Mouse (Mus musculus) limb, embryonic 11.5 days (tissue): Measurements from ENCODE around the gene 9930111J21Rik2. TPM values are rescaled to one million over a fixed set of nuclear protein-coding genes. Genes with fewer than 3 reads are reported as not detected.
"Not testable (repeated sequence)": the region's sequence is repeated elsewhere in the genome, so short reads cannot be mapped to it uniquely, and the experiment has no call there.

Experiments
- ATAC-seq: fragments of 200-750 bp; cut with Nextera tagmentation; 2 replicates; pipeline ENCODE4 v1.8.0; 2017; ENCODE audit warnings: low read depth; ENCODE audit not compliant: insufficient number of reproducible peaks, low FRiP score, low TSS enrichment
- DNase-seq: peaks from one replicate; pipeline ENCODE4 v3.0.0-alpha.2; 2015; ENCODE audit warnings: low spot score
- H3K27ac ChIP-seq: fragments of 300-500 bp; sonication (generic); replicated peaks from 2 replicates; pipeline ENCODE4 v1.5.1; 2014; ENCODE audit warnings: low read depth, mild to moderate bottlenecking, low read length
- H3K27me3 ChIP-seq: fragments of 300-500 bp; sonication (generic); 2 replicates; pipeline ENCODE4 v1.6.1; 2014; ENCODE audit warnings: mild to moderate bottlenecking, low read length, mixed read lengths; ENCODE audit not compliant: control insufficient read depth, insufficient read depth
- H3K36me3 ChIP-seq: fragments of 300-500 bp; sonication (generic); 2 replicates; pipeline ENCODE4 v1.6.1; 2014; ENCODE audit warnings: mild to moderate bottlenecking, low read length, moderate library complexity, mixed read lengths; ENCODE audit not compliant: control insufficient read depth, insufficient read depth
- H3K4me1 ChIP-seq: fragments of 300-500 bp; sonication (generic); 2 replicates; pipeline ENCODE4 v1.6.1; 2014; ENCODE audit warnings: low read length, mixed read lengths; ENCODE audit not compliant: control insufficient read depth, insufficient read depth
- H3K4me2 ChIP-seq: fragments of 300-500 bp; sonication (generic); 2 replicates; pipeline ENCODE4 v1.6.1; 2014; ENCODE audit warnings: low read depth, mild to moderate bottlenecking, moderate library complexity; ENCODE audit not compliant: severe bottlenecking
- H3K4me3 ChIP-seq: fragments of 300-500 bp; sonication (generic); 2 replicates; pipeline ENCODE4 v1.5.1; 2014; ENCODE audit warnings: low read depth, low read length
- H3K9ac ChIP-seq: fragments of 300-500 bp; sonication (generic); 2 replicates; pipeline ENCODE4 v1.6.1; 2014; ENCODE audit warnings: mild to moderate bottlenecking, low read length
- H3K9me3 ChIP-seq: fragments of 300-500 bp; sonication (generic); 2 replicates; pipeline ENCODE4 v1.6.1; 2016; ENCODE audit warnings: low read length; ENCODE audit not compliant: control insufficient read depth
- WGBS: fragments of 180-500 bp; shearing (Covaris S2); extraction: QIAGEN DNeasy Blood & Tissue Kit; methylation state at CpG from one replicate; pipeline ENCODE4 v1.1.7; 2014; 5-methylcytosine and 5-hydroxymethylcytosine counted together
- polyA plus RNA-seq: library from polyadenylated mRNA; unstranded; fragments of >200 nt; fragmentation: Nextera tagmentation; extraction: Ambion mirVana; gene quantifications from 2 replicates; pipeline ENCODE4 v1.2.1, GENCODE M21; 2014

Gene 9930111J21Rik2
- polyA plus RNA-seq, 1 experiment from 2014 or later, result 0.03 TPM

DNA sequence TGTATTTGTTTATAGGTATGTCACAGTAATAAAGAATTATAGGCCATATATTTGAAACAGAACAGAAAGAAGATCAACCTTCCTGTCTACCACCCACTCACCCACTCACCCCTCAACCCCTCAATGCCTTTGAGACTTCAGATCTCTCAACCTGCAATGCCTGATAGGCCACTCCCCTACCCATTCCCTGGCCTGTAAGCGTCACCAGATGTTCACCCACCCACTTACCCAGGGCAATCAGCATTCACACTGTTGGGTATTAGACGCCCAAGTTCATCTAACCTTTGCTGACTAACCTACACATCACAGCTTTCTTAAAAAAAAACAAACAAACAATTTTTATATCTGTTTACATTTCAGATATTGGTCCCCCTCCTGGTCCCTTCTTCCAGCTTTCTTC, 10.8 kb upstream of the 9930111J21Rik2 start:
- H3K9me3 ChIP-seq, H3K27ac ChIP-seq, H3K27me3 ChIP-seq, ATAC-seq, H3K4me3 ChIP-seq, H3K4me1 ChIP-seq, H3K4me2 ChIP-seq, H3K9ac ChIP-seq, H3K36me3 ChIP-seq, DNase-seq: not testable (repeated sequence)
- WGBS, result 56% methylated on average over 2 of the region's 2 CpGs

DNA sequence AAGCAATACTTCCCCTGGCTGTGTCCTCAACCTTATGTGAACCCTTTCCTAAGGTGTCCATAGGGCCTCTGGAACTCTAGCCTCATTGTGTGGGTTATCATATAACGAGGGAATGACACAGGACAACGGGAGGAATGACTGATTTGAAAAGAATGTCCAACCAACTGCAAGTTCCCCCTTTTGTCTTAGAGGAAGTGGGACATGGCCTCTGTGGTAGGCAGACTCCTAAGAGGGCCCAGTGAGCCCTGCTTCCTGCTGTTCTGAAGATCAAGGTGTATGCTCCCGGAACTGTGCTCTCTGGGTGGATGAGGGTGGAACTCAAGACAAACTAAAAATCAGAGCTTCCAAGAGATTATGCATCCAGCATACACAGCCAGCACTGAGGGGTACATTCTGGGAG, 9.0 kb upstream of the 9930111J21Rik2 start:
- H3K4me1 ChIP-seq, H3K36me3 ChIP-seq, H3K27me3 ChIP-seq, ATAC-seq, H3K27ac ChIP-seq, H3K4me3 ChIP-seq, H3K9ac ChIP-seq, H3K9me3 ChIP-seq, H3K4me2 ChIP-seq, DNase-seq: not testable (repeated sequence)
- WGBS, result 68% methylated on average over 2 of the region's 3 CpGs

DNA sequence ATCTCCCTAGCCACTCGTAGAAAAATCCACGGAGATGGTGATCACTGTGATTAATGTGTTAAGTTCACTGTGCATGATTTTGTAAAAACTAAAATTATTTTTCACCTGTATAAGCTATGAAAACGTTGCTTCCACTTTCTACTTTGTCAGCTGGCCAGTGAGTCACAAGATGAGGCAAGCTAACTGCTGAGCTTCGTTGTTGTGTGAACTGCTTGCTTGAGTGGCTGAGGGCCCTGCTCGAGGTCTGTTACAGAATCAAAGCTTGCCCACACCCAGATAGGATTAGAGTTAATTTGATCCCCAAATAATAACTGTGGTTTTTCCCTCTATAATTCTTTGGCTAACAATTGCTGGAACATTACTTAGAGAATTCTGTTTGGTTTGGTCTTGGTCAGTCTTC, 852 bp upstream of the 9930111J21Rik2 start:
- not testable (repeated sequence) for H3K9ac ChIP-seq, H3K9me3 ChIP-seq, ATAC-seq, H3K4me1 ChIP-seq, H3K4me2 ChIP-seq, H3K27ac ChIP-seq, H3K4me3 ChIP-seq, DNase-seq, H3K27me3 ChIP-seq, H3K36me3 ChIP-seq
- no CpG with 5 or more reads among the region's 5 CpGs for whole genome bisulfite sequencing

DNA sequence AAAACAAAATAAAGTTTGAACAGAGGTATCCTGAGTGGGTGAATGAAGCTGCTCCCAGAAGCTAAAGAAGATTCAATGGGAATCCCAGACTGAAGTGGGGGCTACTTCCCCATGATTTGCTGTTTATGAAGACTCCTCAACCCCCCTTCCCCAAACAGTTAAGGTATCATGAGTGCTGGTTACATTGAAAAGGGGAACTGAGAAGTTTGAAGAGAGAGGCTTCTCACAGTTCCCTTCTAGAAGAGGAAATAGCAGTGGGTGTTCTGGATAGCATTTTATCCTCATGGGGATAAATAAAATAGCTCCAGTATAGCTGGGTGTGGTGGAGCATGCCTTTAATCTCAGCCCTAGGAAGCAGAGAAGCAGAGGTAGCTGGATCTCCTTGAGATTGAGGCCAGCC, 978 bp downstream of the 9930111J21Rik2 start:
- H3K9ac ChIP-seq, H3K36me3 ChIP-seq, H3K27me3 ChIP-seq, ATAC-seq, H3K4me1 ChIP-seq, H3K4me3 ChIP-seq, H3K4me2 ChIP-seq, H3K27ac ChIP-seq, H3K9me3 ChIP-seq, DNase-seq: not testable (repeated sequence)

DNA sequence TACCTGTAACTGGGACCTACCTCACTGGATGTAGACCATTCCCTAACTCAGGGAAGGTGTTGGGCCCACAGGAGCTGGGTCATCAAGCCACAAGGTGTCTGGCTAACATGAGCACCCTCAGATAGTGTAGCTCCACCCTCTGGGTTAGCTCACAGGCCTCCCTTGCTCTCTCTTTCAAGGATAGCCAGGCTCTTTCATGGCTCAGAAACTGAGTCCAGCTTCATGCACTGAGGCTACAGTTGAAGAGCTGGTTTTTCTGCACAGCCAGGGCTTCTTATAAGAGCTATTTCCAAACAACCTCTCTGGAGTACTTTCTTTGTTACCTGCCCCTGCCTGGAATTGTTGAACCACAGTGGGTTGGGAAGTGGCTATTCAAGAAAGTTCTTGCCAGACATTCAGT, 39.0 kb downstream of the 9930111J21Rik2 start:
- H3K27me3 ChIP-seq, H3K9me3 ChIP-seq, H3K9ac ChIP-seq, H3K4me2 ChIP-seq, H3K36me3 ChIP-seq, H3K27ac ChIP-seq, H3K4me1 ChIP-seq, H3K4me3 ChIP-seq, DNase-seq, ATAC-seq: not testable (repeated sequence)

DNA sequence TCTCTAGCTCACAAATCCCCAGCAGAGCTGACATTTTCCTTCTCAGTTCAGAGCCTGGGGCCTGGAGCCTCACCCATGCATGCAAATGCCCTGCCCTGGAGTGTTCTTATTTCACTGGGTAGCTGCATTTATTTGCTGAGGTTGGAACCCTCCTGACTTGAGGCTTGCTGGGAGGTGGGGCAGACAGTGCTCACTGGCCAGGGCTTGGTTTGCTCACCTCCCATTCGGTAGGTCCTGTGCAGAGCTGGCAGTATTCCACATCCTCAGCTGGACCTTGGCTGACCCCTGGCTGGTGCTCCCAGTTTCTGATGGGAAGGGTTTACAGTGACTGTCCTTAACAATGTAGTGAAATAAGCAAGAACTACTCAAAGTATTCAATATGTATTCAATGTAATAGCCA, 44.3 kb downstream of the 9930111J21Rik2 start:
- H3K9me3 ChIP-seq, H3K4me1 ChIP-seq, H3K36me3 ChIP-seq, H3K9ac ChIP-seq, H3K4me3 ChIP-seq, H3K27me3 ChIP-seq, ATAC-seq, H3K4me2 ChIP-seq, DNase-seq, H3K27ac ChIP-seq: not testable (repeated sequence)
- 67% methylated on average over 1 of the region's 1 CpGs for WGBS

DNA sequence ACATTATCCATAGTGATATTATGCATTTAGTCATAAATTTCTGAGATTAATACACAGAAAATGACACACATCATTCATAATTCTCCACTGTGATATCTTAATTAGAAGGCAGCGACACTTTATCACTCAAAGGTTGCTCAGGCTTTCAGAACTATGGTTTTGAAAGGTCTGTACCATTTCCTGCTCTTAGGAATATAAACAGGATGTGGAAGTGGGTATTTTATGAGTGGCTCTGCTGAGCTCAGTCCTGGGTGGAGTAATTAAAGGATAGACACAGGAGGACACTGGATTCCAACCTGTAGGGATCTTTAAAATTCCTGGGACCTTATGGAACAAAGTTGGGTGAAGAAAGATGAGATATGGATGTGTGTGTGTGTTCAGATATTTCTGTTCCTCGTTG, 44.7 kb downstream of the 9930111J21Rik2 start:
- WGBS, result 73% methylated on average over 2 of the region's 2 CpGs
- H3K4me3 ChIP-seq, H3K27me3 ChIP-seq, H3K9me3 ChIP-seq, H3K4me2 ChIP-seq, ATAC-seq, H3K4me1 ChIP-seq, H3K27ac ChIP-seq, DNase-seq, H3K36me3 ChIP-seq, H3K9ac ChIP-seq: not testable (repeated sequence)

DNA sequence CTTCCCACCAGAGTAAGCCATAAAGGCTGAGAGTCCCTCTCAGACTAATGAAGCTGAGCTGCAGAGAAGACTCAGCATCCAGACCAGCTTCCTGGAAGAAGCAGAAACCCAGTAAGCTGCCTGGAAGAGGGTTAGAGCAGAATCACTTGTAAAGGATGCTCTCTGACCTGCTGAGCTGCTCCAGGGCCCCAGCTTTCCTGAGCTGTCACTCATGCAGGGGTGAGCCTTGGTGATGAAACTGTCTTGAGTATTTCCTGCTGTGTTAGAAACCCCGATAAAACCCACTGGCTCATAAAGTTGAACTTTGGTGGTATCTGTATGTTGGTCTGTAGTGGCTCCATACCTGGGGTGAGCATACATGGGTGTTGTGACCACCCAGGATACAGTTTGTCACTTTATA, 50.6 kb downstream of the 9930111J21Rik2 start:
- H3K36me3 ChIP-seq, H3K9ac ChIP-seq, ATAC-seq, H3K4me1 ChIP-seq, H3K27ac ChIP-seq, DNase-seq, H3K4me2 ChIP-seq, H3K9me3 ChIP-seq, H3K4me3 ChIP-seq, H3K27me3 ChIP-seq: not testable (repeated sequence)
- WGBS, result 76% methylated on average over 1 of the region's 1 CpGs

DNA sequence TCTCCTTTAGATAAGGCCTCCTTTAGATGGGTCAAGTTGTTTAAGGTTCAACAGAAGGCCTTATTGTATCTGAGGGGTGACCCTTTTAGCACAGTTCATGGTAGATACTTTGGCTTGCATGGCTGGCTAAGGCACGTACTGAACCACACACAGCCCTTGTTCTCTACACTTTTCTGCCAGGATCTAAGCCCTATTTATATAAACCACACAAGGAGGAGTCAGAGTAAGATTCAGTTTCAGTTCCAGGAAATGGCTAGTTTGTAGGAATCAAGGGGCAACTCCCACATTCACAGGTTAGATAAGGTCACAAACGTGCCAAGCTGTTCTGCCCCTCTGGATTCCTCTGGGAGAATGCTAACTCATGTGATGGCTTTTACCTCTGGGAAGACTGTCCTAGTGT, 57.0 kb downstream of the 9930111J21Rik2 start, which contains the start of gene Tgtp1:
Gene Tgtp1 (minus strand): TSS at position 155 of the 400 bp plus-strand sequence.
- H3K4me2 ChIP-seq, DNase-seq, H3K27ac ChIP-seq, H3K9me3 ChIP-seq, H3K36me3 ChIP-seq, H3K9ac ChIP-seq, H3K4me3 ChIP-seq, H3K27me3 ChIP-seq, H3K4me1 ChIP-seq, ATAC-seq: not testable (repeated sequence)
- WGBS, result 60% methylated on average over 2 of the region's 2 CpGs
